Mouse (Mus musculus) left cerebral cortex, postnatal 10 days (tissue): Measurements from ENCODE around the gene Tnip3. TPM values are rescaled to one million over a fixed set of nuclear protein-coding genes. Genes with fewer than 3 reads are reported as not detected.

ENCODE experiments used
- DNase-seq, 2 experiments: peaks; one replicate each; pipeline ENCODE4 v3.0.0; 2021 to 2022; ENCODE audit warnings: low spot score in 2 of 2, mixed read lengths in 1 of 2; ENCODE audit errors: extremely low spot score in 1 of 2
- intact Hi-C: fragments of 180-260 bp; cut with DNase I; formaldehyde crosslinking; loops from one replicate; pipeline ENCODE4 v1.15.1; 2025
- total RNA-seq, 2 experiments: library from RNA; stranded (reverse); gene quantifications; 2 replicates each; pipeline ENCODE4 v1.2.3; 2021

The Tnip3 gene
- total RNA-seq, 2 experiments from 2014 or later, result not detected

- intact Hi-C loops, result no loop called here
- DNase-seq, result no peak
These were observed 53.2 kb downstream of the Tnip3 start for GRCm38 (mm10) chr6:65578151-65578973.

- no peak for DNase-seq
- intact Hi-C loops, result no loop called here
These were observed 57.9 kb downstream of the Tnip3 start for GRCm38 (mm10) chr6:65583029-65583428.

DNA sequence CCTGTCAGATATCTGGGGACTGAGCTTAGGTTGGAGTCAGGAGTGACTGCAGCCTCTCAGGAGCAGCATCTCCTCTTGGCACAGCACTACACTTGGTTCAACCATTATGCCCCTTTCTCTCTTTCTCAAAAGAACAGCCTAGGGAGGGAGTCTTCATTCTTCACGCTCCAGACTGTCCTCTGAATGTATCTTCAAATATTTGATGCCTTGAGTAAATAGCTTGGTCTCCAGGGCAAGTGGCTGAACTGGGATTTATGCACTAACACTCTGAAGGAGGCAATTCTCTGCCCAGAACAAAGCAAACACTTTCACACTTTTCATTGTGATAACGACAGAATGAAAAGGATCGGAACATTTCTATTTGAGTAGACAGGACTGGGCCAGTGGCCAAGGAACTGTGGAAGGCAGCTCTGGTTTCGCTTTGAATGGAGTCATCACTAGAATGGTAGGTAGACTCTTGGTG is 59.8 kb downstream of the Tnip3 start:
- peak; percentile 18 to 45 for DNase-seq
- intact Hi-C loops, result no loop called here

- intact Hi-C loops, result no loop called here
- DNase-seq, result no peak
These were observed 60.4 kb downstream of the Tnip3 start for GRCm38 (mm10) chr6:65585333-65586053.

DNA sequence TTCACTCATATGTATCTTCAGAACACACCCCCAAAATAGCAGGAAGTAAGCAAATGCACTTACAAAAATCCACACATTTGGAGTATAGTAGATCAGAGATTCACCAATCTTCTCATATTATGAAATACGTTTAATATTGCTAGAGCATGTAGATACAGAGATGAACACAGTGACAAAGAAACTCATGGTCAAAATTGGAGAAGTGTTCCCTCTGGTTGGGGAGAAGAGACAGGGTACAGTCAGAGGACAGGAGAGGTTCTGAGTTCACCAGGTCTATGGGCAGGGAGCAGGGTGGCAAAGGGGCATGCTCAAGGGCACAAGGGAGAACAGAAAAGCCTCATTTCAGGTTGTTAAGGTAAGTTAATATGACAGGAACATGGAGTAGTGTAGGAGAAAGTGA is 63.7 kb downstream of the Tnip3 start:
- intact Hi-C loops, result no loop called here
- DNase-seq, result no peak

DNA sequence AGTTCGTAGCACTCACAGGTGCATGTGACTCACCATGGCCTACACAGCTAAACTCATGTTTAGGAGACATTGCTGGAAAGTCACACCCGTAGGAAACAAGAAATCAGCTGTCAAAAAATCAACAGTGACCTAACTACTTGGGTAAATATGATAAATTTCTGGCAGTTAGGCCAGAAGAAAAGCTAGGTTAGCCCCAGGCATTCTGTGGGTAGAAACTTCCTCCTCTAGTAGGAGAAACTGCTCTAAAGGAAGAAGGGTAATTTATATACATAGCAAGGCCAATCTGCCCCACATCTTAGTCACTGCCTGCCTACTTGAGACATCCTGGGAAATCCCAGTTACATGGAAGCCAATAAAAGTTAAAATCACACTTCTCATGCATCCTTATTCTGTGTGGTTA is 64.9 kb downstream of the Tnip3 start:
- intact Hi-C loops, result no loop called here

GRCm38 (mm10) chr6:65594171-65594570 is 69.1 kb downstream of the Tnip3 start:
- DNase-seq, result no peak
- intact Hi-C loops, result no loop called here

More for the DNA sequence above, 64.9 kb downstream of the Tnip3 start:
- DNase-seq, result no peak

- DNase-seq, result no peak
- intact Hi-C loops, result no loop called here
These were observed 70.3 kb downstream of the Tnip3 start for GRCm38 (mm10) chr6:65595371-65595770.

DNA sequence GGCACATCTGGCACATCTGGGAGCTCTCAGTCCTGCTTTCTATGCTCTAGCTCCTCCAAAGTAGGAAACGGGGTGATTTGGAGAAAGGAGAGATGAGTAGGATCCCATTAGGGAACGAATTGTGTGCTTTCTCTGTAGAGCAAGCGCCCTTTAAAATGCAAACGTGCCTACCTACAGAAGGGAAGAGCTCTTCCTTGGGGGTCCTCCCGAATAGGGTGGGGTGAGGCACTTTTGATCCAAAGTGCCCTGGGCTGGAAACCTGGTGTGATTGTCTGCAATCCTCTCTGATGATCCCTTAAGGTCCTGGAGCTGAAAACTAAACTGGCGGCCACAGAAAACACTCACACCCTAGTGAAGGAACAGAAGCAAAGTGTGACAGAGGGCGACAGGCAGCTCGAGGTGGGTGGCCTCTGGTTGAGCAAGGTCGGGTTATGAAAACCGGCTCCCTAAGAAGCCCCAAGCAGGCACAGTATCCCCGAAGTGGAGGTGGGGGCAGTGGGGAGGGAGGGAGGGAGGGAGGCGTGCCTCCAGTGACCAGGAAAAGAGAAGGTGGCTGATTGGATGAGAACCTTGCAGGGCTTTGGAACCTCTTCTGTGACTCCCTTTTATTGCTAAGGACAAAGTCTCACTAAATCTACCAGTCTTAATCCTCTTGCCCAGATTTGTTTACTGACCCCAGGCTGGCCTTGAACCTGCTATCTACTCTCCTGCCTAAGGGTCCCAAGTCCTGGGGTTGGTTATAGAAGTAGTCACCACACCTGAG is 72.1 kb downstream of the Tnip3 start:
- no peak for DNase-seq
- intact Hi-C loops, result no loop called here

GRCm38 (mm10) chr6:65598522-65598921 is 73.4 kb downstream of the Tnip3 start:
- no peak for DNase-seq
- intact Hi-C loops, result no loop called here

DNA sequence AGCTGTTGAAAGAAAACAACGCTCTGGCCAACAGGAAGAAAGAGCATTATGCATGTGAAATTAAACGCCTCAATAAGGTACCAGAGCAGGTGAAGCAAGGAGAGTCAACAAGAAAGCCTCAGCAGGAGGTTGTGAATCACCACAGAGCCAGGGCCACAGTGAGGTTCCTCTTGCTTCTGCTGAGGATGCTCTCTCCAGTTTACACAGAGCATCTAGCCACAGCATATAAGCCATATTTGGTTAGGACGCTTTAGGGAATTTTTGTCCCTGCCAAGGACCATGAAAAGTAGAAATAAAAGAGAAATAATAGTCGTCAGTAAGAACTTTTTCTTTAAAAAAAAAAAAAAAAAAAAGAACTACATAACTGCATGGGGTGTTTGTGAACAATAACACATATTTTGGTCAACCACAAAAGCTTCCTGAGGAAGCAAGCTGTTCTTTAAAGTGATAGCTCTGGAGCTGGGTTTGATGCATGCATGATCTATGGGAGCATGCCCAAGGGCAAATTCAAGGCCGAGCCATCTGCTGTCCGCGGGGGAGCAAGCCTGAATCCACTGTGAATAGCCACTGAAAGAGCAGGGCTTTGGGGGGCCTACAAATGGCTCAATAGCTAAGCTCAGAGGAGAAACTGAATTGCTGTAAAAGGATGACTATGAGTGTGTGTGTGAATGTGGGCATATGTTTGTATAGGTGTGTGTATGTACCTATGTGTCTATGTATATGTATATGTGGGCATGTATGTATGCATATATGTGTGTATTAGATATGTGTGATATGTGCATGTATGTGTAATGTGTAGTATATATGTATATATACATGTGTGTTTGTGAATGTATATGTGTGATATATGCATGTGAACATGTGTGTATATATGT is 75.0 kb downstream of the Tnip3 start:
- no peak for DNase-seq
- intact Hi-C loops, result no loop called here

GRCm38 (mm10) chr6:65600887-65601286 is 75.8 kb downstream of the Tnip3 start:
- intact Hi-C loops, result no loop called here
- no peak for DNase-seq

- intact Hi-C loops, result no loop called here
- no peak for DNase-seq
These were observed 80.7 kb downstream of the Tnip3 start for GRCm38 (mm10) chr6:65605778-65606177.

- DNase-seq, result no peak
These were observed 81.8 kb downstream of the Tnip3 start for GRCm38 (mm10) chr6:65606946-65607345.

DNA sequence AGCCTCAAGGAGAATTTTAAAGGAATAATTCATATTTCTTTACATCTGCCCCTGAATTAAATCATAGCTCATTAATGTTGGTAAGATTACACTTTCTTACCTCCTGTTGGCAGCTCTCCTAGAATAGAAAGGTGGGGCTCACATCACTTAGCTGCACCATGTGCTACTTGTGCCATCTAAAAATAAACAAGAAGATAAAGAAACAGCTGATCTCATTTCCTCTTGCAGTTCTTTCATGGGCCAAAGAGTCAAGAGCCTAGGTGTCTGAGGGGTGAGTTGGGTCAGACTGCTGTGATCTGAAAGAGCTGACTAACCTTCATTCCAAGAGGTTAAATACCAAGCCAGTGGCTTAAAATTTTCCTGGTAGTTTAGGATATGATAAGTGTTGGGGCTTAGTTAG is 86.7 kb downstream of the Tnip3 start:
- intact Hi-C loops, result no loop called here
- no peak for DNase-seq

More at GRCm38 (mm10) chr6:65606946-65607345, 81.8 kb downstream of the Tnip3 start:
- intact Hi-C loops, result no loop called here

DNA sequence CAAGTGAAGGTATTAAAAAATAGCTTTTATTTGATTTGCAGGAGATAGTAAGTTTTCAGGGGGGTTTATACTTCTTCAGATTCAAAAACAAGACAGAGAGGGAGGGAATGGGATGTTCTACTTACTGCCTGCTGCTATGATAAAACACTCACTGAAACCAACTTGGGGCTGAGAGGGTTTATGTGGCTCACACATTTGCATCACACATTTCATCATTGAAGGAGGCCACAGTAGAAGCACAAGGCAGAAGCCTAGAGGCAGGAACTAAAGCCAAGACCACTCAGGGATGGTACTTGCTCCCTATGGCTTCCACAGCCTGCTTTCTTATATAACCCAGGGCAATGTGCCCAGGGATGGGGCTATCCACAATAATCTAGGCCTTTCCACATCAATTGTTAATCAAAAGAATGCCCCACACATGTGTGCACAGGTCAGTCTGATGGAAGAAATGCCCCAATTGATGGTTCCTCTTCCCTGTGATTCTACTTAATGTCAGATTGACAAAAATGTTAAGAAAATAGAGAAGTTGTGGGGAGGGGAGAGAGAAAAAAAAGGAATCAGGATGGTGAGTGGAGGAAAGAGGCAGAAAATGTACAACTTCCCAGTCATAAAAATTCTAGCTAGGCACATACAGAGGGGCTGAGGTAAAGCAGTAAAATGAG is 88.9 kb downstream of the Tnip3 start:
- intact Hi-C loops, result no loop called here
- no peak for DNase-seq

- intact Hi-C loops, result no loop called here
- DNase-seq, result no peak
These were observed 90.5 kb downstream of the Tnip3 start for GRCm38 (mm10) chr6:65615641-65616040.

GRCm38 (mm10) chr6:65621260-65621659 is 96.1 kb downstream of the Tnip3 start:
- intact Hi-C loops, result no loop called here

More at GRCm38 (mm10) chr6:65621260-65621659, 96.1 kb downstream of the Tnip3 start:
- DNase-seq, result no peak
